Comparison of ENCODE assay signal across 7 mouse cellular contexts in the genomic region with DNA sequence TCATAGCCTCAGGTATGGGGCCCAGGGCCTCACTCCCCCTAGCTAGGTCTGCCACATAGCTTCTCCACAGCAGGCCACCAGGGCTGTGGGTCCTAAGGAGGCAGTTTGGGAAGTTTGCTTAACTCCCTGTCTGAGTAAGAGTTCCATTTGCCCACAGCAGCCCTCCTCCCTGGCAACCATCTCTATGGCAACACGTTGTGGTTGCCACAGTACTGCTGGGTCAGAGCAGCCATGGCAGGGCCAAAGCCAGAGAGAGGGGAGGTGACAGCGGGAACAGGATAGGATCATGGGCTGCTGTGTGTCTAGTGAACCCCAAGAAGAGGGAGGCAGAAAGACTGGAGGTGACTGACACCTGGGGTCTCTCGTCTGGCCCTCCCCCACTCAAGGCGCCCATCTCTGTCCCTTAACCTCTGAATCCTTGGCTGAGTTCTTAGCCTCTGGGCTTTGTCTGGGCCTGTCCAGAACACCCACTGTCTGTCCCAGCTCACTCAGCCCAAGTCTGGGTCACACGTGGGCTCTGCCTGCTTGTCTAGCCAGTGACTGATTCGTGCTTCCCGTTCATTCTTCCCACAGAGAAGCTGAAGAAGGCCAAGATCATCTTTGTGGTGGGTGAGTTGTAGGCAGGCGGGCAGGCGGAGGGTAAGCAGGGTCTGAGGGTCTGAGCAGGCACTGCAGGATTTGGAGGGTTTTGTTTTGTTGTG. TPM values are rescaled to one million over a fixed set of nuclear protein-coding genes. Genes with fewer than 3 reads are reported as not detected.
A peak's percentile ranks its signal among the peaks of the same experiment; 100 is the strongest.
DNase-seq lines count a peak whose midpoint lies in the region; ATAC-seq lines count a peak whose summit lies in the region.

No protein-coding gene starts in this region.

- peak overlapping the region; percentile 7; the same call in 1 of the 2 replicates for H3K4me3 ChIP-seq in midbrain, embryonic 14.5 days (replicated peaks; ENCODE audit: low read depth, low read length)

- peaks cover 10% of the 10 kb centered on the region for H3K36me3 ChIP-seq in midbrain, embryonic 14.5 days (ENCODE audit: control insufficient read depth, insufficient read depth, low read length)

- peak; percentile 65 for ATAC-seq in granulocyte monocyte progenitor cell, adult 5-6 weeks (replicated peaks; ENCODE audit: poor library complexity, severe bottlenecking)
- peak; percentile 57; the same call in 1 of the 2 replicates for ATAC-seq in midbrain, embryonic 14.5 days (ENCODE audit: low FRiP score, low TSS enrichment)
- no peak for ATAC-seq in erythroid progenitor cell, adult 5-6 weeks (replicated peaks; ENCODE audit: low FRiP score, poor library complexity, severe bottlenecking)

- H3K4me1 ChIP-seq in midbrain, embryonic 14.5 days (ENCODE audit: control insufficient read depth, insufficient read depth, low read length) = peaks cover 36% of the 10 kb centered on the region

- DNase-seq in ovary, adult 18-20 months (ENCODE audit: low spot score) = peak; percentile 66
- no peak for DNase-seq in ovary, postnatal 14 days (ENCODE audit: low spot score)
- peak; percentile 82 for DNase-seq in brain, adult 2 months (ENCODE audit: low read depth, low spot score)
- DNase-seq in kidney, postnatal 25 days = peak; percentile 59 to 83
- peak; percentile 84 for DNase-seq in midbrain, embryonic 14.5 days

- H3K4me2 ChIP-seq in midbrain, embryonic 14.5 days (ENCODE audit: low read length) = peak overlapping the region; percentile 38

- peak overlapping the region; percentile 26; the same call in 1 of the 2 replicates for H3K9ac ChIP-seq in midbrain, embryonic 14.5 days (replicated peaks; ENCODE audit: low read length)

- H3K27me3 ChIP-seq in midbrain, embryonic 14.5 days (ENCODE audit: control insufficient read depth, insufficient read depth, low read length) = no peaks in the 10 kb centered on the region

- H3K9me3 ChIP-seq in midbrain, embryonic 14.5 days (ENCODE audit: control insufficient read depth, low read length) = no peaks in the 10 kb centered on the region

- WGBS in midbrain, embryonic 14.5 days = 23% methylated on average over 9 of the region's 9 CpGs

- peak overlapping the region; percentile 49; the same call in 1 of the 2 replicates for H3K27ac ChIP-seq in midbrain, embryonic 14.5 days (replicated peaks; ENCODE audit: low read depth, low read length)

RNA-seq across cellular contexts. Expression of gene Ak1, which starts 7.9 kb away (rescaled TPM):
- 3.4 TPM in 1 of 2 replicates, not detected in the other for total RNA-seq in granulocyte monocyte progenitor cell, adult 5-6 weeks (2014; fragmentation: Nextera tagmentation)
- total RNA-seq in granulocyte monocyte progenitor cell, adult 5-6 weeks (2017) = 0.78 and 3.3 TPM in 2 replicates
- polyA plus RNA-seq in midbrain, embryonic 14.5 days (2014; fragmentation: Nextera tagmentation; extraction: Ambion mirVana) = 69.2 and 76.2 TPM in 2 replicates
- total RNA-seq in erythroid progenitor cell, adult 5-6 weeks (2015; ENCODE audit: low replicate concordance) = 0.84 TPM in 1 of 2 replicates, not detected in the other
- not detected in 2 replicates for total RNA-seq in erythroid progenitor cell, adult 5-6 weeks (2017; ENCODE audit: low replicate concordance)

RNA-seq across cellular contexts. Expression of gene Eng, which starts 17.0 kb away (rescaled TPM):
- 11.0 and 28.9 TPM in 2 replicates for total RNA-seq in granulocyte monocyte progenitor cell, adult 5-6 weeks (2014; fragmentation: Nextera tagmentation)
- total RNA-seq in granulocyte monocyte progenitor cell, adult 5-6 weeks (2017) = 4.0 and 6.0 TPM in 2 replicates
- polyA plus RNA-seq in midbrain, embryonic 14.5 days (2014; fragmentation: Nextera tagmentation; extraction: Ambion mirVana) = 13.5 and 23.8 TPM in 2 replicates
- total RNA-seq in erythroid progenitor cell, adult 5-6 weeks (2015; ENCODE audit: low replicate concordance) = 5.4 and 15.5 TPM in 2 replicates
- 0.64 and 1.4 TPM in 2 replicates for total RNA-seq in erythroid progenitor cell, adult 5-6 weeks (2017; ENCODE audit: low replicate concordance)

RNA-seq across cellular contexts. Expression of gene St6galnac6, which starts 29.9 kb away (rescaled TPM):
- 16.2 and 19.0 TPM in 2 replicates for total RNA-seq in granulocyte monocyte progenitor cell, adult 5-6 weeks (2014; fragmentation: Nextera tagmentation)
- total RNA-seq in granulocyte monocyte progenitor cell, adult 5-6 weeks (2017) = 11.3 and 14.2 TPM in 2 replicates
- polyA plus RNA-seq in midbrain, embryonic 14.5 days (2014; fragmentation: Nextera tagmentation; extraction: Ambion mirVana) = 7.6 and 10.2 TPM in 2 replicates
- not detected in 2 replicates for total RNA-seq in erythroid progenitor cell, adult 5-6 weeks (2015; ENCODE audit: low replicate concordance)
- 0.64 and 3.9 TPM in 2 replicates for total RNA-seq in erythroid progenitor cell, adult 5-6 weeks (2017; ENCODE audit: low replicate concordance)

RNA-seq across cellular contexts. Expression of gene St6galnac4, which starts 42.5 kb away (rescaled TPM):
- 37.5 and 51.7 TPM in 2 replicates for total RNA-seq in granulocyte monocyte progenitor cell, adult 5-6 weeks (2014; fragmentation: Nextera tagmentation)
- 26.0 and 31.9 TPM in 2 replicates for total RNA-seq in granulocyte monocyte progenitor cell, adult 5-6 weeks (2017)
- polyA plus RNA-seq in midbrain, embryonic 14.5 days (2014; fragmentation: Nextera tagmentation; extraction: Ambion mirVana) = 20.1 and 24.8 TPM in 2 replicates
- total RNA-seq in erythroid progenitor cell, adult 5-6 weeks (2015; ENCODE audit: low replicate concordance) = 2.9 and 3.8 TPM in 2 replicates
- total RNA-seq in erythroid progenitor cell, adult 5-6 weeks (2017; ENCODE audit: low replicate concordance) = 2.3 and 2.4 TPM in 2 replicates

RNA-seq across cellular contexts. Expression of gene 9430097D07Rik, which starts 53.9 kb away (rescaled TPM):
- total RNA-seq in granulocyte monocyte progenitor cell, adult 5-6 weeks (2014; fragmentation: Nextera tagmentation) = not detected in 2 replicates
- total RNA-seq in granulocyte monocyte progenitor cell, adult 5-6 weeks (2017) = not detected in 2 replicates
- polyA plus RNA-seq in midbrain, embryonic 14.5 days (2014; fragmentation: Nextera tagmentation; extraction: Ambion mirVana) = 0.29 and 1.3 TPM in 2 replicates
- not detected in 2 replicates for total RNA-seq in erythroid progenitor cell, adult 5-6 weeks (2015; ENCODE audit: low replicate concordance)
- total RNA-seq in erythroid progenitor cell, adult 5-6 weeks (2017; ENCODE audit: low replicate concordance) = 0.90 TPM in 1 of 2 replicates, not detected in the other
